Mouse (Mus musculus) liver, adult 2 months (tissue): ENCODE measurements at regions not wholly inside any gene's neighbourhood (a gene's known extent, or its start where the extent isn't known, plus 50 kb on each side); places are given as distances from the start of the nearest gene placed in this dataset.

Source experiments
- CTCF ChIP-seq: fragments of 200-500 bp; IDR thresholded peaks from 2 replicates; pipeline ENCODE4 v1.5.1; 2011; ENCODE audit warnings: low read depth, low read length, control low read depth
- POLR2A ChIP-seq: fragments of 200-500 bp; IDR thresholded peaks from 2 replicates; pipeline ENCODE4 v1.6.1; 2011; ENCODE audit warnings: low read length, control low read depth; ENCODE audit not compliant: insufficient read depth; ENCODE audit errors: extremely low read depth

DNA sequence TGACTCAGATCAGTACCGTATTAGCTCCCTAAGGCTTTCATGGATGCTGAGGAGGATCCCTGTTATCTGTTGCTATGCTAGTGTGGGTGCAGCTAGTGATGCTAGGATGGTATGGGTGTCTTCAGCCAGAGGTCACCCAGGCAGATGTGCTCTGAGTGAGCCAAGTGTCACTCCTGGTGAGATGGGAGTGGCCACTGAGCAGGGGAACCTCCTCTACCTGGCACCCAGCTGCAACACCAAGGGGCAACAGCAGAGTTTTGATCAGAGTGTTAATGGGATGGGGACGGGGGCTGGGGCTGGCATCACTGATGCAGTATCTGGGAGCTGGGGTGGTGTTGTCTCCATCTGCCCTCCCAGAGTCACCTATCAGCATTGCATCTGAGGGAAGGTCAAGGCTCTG lies 81.0 kb downstream of the Cstad start:
- no peak for TF ChIP-seq CTCF
- TF ChIP-seq POLR2A = no peak
